Mouse (Mus musculus) frontal cortex, postnatal 14 days (tissue): ENCODE measurements at regions not wholly inside any gene's neighbourhood (a gene's known extent, or its start where the extent isn't known, plus 50 kb on each side); places are given as distances from the start of the nearest gene placed in this dataset.

Experiments used
- DNase-seq, 2 experiments: peaks; one replicate each; pipeline ENCODE4 v3.0.0; 2022; ENCODE audit warnings: low spot score in 2 of 2

- no peak for DNase-seq
These were observed 626.9 kb downstream of the Zfp706 start for GRCm38 (mm10) chr15:36380461-36381227.

DNA sequence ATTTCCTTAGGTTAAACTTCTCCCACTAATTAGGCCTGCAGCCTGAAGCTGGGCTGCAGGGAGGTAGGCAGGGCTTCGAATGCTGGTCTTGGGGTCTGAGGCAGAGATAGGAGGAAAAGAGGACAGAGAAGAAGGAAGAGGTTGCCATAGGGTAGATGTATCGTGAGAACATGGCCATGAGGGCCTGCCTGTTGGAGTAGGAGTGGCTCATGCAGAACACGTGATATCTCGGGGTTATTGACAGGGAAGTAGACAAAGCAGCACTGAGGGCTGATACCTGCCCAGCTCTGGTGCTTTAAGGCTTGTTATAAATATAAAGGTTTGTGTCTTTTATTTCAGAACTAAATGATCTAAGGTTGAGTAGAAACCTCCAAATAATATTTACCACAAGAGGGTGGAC is 628.9 kb downstream of the Zfp706 start:
- no peak for DNase-seq

DNA sequence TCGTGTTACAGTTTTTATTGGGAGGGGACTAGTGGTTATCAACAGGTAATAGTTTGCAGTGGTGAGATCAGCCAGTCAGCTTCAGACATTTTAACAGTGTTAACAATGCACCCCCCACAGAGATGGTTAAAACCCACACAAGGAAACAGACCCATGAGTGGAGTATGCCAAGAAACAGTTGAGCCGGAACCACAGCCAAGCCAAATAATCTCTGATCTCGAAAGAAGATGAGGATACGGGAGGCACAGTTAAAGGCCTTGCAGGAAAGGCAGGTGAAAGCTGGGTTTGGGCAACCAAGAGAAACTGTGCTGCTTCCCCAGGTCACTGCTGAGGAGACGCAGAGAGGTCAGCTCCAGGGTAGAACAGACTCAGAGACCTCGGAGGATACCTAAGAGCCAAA is 631.0 kb downstream of the Zfp706 start:
- no peak for DNase-seq

DNA sequence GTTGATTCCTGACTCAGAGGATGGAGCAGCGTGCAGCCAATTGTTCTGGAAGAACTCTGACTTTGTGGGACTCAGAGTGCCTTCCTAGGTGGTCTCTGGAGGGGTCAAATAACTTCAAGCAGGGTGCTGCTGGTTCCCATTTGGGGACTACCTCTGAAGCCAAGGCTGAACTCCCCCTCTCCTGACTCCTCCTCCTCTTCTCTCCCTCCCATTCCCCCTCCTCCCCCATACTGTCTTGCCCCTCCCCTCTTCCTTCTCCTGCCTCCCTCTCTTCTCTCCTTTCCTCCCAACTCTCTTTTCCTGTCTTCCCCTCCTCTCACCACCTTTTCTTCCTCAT is 632.1 kb downstream of the Zfp706 start:
- DNase-seq = no peak

DNA sequence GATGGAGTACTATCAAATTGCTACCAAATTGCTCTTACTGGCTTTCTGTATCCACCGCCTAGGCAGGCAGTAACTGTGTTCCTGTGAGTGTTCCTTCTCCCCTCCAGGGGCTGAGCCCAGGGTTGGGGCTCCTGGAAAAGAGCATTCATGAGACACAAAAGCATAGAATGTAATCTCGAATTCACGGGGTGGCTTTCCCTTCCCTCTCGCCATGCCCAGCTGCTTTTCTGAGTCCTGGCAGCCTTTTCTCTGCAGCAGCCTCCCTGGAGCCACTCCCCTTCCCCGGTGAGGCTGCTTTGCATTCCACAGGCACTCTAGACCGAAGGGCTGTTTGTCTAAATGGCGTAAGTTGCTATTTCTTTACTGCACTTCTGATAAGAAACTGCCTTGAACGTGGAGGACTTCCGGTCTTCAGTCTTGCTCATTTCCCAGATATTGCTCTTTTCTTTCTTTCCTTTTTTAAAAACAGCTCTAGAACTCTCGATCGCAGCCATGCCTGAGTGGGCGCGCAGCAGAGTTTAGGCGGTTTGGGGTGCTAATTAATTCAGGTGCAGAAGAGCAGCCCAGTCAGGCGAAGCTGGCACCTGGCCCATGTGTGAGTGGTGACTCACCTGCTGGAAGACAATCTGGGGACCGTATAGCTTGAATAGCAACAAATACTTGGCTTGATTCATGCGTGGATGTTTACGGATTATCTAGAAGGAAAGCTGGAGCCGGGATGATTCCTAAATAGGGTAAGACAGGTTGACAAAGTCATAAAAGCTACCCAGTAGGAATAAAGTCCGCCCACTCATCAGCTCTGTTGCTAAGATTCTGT is 632.6 kb downstream of the Zfp706 start:
- peak; percentile 68 for DNase-seq

DNA sequence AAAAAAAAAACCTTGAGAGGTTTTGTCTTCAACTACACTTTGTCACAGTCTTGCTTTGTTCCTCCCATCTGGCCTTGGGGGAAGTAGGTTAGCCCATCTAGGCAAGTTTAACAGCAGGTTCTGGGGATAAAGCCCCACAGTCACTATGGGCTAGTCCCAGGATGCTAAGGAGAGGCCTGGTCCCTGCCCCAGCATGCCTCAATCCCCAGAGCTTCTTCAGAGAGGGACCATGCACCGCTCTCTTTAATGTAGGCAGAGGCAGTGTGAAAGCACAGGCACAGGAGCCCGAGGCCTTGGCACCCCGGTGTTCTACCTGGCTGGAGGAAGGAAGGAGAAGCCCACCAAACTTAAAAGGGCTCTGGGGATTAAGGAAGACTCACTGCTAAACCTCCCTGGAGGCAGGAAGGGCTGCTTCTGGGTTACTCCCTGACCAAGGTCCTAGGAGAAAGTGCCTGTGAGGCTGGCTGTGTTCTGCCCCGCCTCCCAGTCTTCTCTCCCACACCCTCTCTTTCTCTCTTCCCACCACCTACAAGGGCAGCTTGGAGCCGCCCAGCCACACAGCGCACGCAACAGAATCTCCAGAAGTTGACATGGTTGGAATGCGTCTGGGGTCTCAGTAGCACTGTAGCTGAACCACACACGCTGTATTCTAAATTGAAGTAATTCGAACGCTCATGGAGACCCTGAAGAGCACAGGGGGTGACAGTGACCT is 633.5 kb downstream of the Zfp706 start:
- DNase-seq = no peak

- DNase-seq = no peak
These were observed 634.1 kb downstream of the Zfp706 start for GRCm38 (mm10) chr15:36373481-36373880.

DNA sequence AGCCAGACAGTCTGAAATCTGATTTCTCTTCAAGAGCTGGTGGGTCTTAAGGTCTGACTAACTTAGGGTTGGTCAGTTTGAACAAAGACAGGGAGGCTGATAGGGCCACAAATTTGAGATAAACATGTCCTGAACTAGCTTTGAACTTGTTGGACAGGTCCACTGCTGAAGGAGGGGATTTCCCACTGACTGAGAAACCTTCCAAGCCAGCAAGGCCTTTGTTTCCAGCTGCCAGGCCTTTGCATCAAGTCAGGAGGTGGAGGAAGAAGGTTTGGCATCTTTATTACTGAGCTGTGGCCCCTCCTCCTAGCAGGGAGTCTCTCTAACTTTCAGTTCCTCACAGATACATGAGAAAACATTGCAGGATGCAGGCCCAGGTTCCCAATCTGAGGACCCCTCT is 636.2 kb downstream of the Zfp706 start:
- DNase-seq = no peak

- DNase-seq = no peak
These were observed 636.7 kb downstream of the Zfp706 start for GRCm38 (mm10) chr15:36370906-36371305.

GRCm38 (mm10) chr15:36367296-36367695 is 640.3 kb downstream of the Zfp706 start:
- no peak for DNase-seq

DNA sequence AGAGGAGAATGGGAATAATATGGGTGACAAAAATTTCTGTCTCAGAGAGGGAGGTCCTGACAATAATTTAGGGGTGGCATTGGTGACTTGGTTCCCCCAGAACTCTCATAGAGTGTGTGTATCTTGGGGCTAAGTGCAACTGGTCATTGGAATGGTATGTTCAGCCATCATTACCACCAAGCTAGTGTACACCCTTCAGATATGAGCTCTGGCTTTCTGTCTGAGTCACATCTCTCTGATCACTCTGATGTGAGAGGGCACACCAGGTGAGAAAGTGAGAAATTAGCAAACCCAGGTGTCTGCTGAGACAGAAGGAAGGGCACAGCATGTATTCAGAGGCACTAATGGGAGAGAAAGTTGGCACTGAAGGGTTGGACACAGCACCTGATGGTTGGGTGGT is 642.8 kb downstream of the Zfp706 start:
- DNase-seq = no peak

- DNase-seq = no peak
These were observed 643.5 kb downstream of the Zfp706 start for GRCm38 (mm10) chr15:36364062-36364461.

- no peak for DNase-seq
These were observed 644.5 kb downstream of the Zfp706 start for GRCm38 (mm10) chr15:36362911-36363565.

- no peak for DNase-seq
These were observed 645.9 kb downstream of the Zfp706 start for GRCm38 (mm10) chr15:36361522-36362148.

DNA sequence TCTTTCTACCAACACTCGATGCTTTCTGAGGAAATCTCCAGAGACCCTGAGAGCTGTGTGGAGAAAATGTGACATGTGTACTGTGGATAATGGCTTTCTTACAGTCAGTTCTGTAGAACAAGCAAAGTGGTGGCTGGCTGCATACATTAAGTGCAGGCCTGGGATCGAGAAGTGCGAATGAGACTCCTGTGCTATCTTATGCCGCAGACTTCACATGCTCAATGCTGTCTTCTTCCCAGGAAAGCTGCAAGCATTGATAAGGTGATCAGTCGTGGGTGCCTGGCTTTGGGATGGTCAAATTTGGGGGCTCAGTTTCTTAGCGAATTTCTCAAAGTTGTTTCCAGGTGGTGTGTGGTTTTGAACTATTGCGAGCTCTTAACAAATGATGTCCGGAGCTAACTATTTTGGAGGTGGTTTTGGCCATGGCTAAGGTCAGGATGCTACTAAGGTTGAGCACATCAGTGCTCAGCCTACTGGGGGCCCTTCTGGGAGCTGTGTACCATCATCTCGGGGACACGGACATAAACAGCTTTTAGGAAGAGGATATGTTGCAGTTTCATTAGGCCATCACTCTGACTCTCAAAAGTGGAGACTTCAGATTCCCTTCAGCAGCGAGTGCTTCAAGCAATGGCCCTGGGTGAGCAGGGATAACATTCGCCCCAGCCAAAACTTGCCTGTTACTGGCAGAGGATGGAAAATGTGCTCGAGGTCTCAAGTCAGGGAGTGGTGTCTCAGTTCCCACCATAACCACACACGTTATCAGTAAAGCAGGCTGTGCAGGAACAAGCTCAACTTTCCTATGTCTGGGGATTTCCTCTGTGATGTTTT is 646.7 kb downstream of the Zfp706 start:
- DNase-seq = no peak

GRCm38 (mm10) chr15:36355851-36356250 is 651.7 kb downstream of the Zfp706 start:
- DNase-seq = no peak

DNA sequence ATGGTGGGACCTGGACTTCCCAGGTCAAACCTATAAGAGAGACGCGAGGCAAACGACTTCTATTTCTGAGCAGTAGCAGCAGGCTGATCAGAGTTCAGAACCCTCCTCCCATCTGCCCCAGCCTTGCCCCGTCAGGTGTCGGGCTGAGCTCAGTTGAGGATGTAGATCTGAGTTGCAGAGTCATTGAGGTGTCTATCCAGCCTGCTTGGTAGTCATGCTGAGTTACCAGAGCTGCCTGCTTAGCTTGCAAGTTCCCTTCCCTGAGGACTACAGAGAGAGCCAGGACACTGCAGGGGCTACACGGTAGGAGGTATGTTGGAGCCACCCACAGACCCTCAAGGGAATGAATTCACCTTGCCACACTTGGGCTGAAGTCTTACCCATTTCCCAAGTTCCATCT is 653.0 kb downstream of the Zfp706 start:
- DNase-seq = no peak

- no peak for DNase-seq
These were observed 653.8 kb downstream of the Zfp706 start for GRCm38 (mm10) chr15:36353793-36354192.

- no peak for DNase-seq
These were observed 654.6 kb downstream of the Zfp706 start for GRCm38 (mm10) chr15:36352929-36353328.

GRCm38 (mm10) chr15:36351693-36352092 is 655.9 kb downstream of the Zfp706 start:
- no peak for DNase-seq

- DNase-seq = no peak
These were observed 659.2 kb downstream of the Zfp706 start for GRCm38 (mm10) chr15:36348348-36348747.
